Mouse (Mus musculus) thymus, postnatal 14 days (tissue): ENCODE results near the gene Cbr2.
A peak's percentile ranks its signal among the peaks of the same experiment; 100 is the strongest.
"Not testable (repeated sequence)": the region's sequence is repeated elsewhere in the genome, so short reads cannot be mapped to it uniquely, and the experiment has no call there.

Source experiments
- DNase-seq: peaks from one replicate; pipeline ENCODE4 v3.0.0; 2021

Gene Cbr2

DNA sequence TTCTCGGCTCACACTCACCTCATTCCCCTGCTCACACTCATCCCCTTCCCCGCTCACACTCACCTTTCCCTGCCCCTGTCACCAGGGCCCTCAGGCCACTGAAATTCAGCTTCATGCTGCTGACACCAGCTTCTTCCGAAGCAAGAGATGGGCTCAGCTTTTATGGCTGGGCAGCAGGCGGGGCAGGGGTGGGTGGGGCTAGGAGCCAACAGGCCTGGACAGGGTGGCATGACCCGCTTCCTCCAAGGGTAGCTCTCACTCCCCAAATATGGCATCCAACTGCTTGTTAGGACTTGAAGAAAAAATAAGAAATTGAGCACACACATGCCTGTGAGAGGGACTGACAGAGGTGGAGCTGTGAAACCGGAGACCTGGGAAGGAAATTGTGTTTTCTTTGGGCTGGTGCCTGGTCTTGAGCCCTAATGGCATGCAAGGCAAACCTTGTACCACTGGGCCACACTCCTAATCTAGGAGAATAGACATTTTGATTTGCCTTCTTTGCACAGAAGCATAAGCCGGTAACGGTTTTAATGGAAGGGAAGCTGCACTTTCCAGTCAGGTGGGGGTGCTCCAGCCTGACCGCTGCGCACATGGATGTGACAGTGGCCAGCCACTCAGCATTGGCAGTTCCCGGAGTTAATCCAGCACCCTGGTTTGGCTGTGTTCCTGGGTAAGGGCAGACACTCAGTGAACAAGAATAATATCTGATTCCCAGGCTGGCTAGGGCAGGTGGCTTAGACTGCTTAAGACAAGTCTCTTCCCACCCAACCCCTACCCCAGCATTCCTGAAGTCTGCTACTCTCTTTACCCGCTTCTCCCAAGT is at the start of gene Cbr2:
Gene Cbr2 (minus strand): TSS at position 257 of the 823 bp plus-strand sequence.
- no peak for DNase-seq

DNA sequence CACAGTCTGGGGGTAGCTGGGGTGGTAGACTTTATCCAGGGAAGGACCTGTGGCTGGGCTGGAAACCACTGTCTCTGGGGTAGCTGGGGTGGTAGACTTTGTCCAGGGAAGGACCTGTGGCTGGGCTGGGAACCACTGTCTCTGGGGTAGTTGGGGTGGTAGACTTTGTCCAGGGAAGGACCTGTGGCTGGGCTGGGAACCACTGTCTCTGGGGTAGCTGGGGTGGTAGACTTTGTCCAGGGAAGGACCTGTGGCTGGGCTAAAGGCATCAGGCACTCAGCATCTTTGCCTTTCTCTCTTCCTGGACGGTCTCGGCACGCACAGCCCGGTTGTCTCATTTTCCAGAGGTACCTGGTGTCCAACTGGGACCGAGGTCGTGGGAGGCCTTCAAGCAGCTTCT is 49.4 kb upstream of the Cbr2 start:
- not testable (repeated sequence) for DNase-seq

GRCm38 (mm10) chr11:120779876-120780275 is 48.0 kb upstream of the Cbr2 start:
- no peak for DNase-seq

- no peak for DNase-seq
Observed at GRCm38 (mm10) chr11:120777123-120777522, 45.2 kb upstream of the Cbr2 start.

GRCm38 (mm10) chr11:120775774-120776469 is 44.0 kb upstream of the Cbr2 start:
- peak; percentile 95 for DNase-seq

DNA sequence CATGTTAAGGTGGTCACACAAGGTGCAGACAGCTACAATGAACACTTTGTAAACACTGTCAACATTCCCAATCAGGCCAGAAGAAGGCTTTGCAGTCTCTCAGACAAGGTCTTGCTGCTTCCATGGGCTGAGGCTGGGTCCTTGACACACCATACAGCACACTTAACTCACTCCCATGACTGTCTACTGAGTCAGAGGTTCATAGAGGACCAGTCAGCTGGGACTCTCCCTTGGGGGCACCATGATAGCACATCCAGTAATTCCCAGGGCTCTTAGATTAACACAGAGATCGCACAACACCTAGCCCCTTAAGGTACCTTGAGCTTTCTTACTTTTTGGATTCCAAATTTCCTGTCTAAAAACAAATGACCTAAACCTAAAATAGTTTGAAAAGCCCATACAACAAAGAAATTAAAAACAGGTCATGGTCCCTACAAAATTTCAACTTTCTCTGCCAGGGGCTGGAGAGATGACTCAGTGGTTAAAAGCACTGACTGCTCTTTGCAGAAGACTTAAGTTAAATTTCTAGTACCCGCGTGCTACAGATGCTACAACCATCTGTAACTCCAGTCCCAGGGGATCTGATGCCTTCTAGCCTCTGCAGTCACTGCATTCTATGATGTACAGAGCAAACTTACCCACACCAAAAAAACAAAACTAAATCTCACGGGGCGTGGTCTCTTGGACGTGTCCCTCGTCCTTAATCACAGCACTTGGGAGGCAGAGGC is 41.7 kb upstream of the Cbr2 start:
- DNase-seq, result peak; percentile 1

DNA sequence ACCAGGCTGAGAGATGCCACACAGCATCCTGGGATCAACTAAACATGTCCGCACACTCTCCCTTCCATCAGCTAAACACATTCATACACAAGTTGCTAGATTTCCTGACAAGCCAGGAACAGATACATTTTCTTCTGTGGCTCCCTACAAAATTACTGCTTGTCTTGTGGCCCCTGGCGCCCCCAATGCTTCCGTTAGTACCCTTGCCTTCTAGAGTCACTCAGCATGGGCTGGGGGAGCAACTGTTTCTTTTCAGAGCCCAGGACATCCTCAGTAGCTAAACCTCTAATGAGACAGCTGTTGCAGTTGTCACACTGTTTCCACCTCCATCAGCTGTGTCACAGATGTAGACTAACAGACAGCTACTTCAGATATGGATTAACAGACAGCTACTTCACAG is 40.8 kb upstream of the Cbr2 start:
- peak; percentile 1 for DNase-seq

DNA sequence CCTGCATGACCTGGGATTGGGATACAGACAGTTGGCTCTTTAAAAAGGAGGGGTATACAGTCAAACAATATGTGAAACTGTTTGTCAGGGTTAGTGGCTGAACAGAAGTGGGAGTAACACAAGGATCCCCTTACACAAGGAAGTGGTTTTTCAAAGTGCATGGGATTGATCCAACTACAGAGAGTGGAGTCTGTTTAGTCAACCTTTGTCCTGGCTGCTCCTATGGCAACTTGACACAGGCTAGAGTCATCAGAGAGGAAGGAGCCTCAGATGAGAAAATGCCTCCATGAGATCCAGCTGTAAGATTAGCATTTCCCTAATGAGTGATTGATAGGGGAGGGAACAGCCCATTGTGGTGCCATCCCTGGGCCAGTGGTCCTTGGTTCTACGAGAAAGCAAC is 36.3 kb upstream of the Cbr2 start:
- DNase-seq, result peak; percentile 1

- not testable (repeated sequence) for DNase-seq
Observed at GRCm38 (mm10) chr11:120767023-120767422, 35.1 kb upstream of the Cbr2 start.

GRCm38 (mm10) chr11:120763121-120763999 is 31.4 kb upstream of the Cbr2 start:
- not testable (repeated sequence) for DNase-seq

- DNase-seq, result not testable (repeated sequence)
Observed at GRCm38 (mm10) chr11:120762672-120763041, 30.7 kb upstream of the Cbr2 start, which contains the start of gene Hmga1b. Hmga1b (plus strand) TSS chr11:120762794.

- no peak for DNase-seq
Observed at GRCm38 (mm10) chr11:120761811-120762671, 30.1 kb upstream of the Cbr2 start.

DNA sequence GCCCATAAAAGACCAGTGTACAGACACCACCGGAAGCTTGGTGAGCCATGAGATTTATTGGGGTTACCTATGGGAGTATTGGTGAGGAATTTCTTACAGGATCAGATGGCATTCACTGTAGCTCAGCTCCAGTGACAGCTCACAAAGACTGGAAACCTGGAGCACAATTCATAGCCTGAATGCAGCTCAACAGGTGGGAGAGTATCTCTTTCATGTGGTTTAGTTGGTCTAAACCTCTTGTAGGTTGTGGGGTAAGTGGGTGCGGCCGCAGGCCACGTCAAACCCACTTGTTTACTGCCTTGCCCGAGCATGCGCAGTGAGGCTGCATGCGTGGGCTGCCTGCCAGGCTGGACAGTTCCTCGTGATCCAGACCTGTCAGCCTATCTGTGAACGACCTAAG is 28.3 kb upstream of the Cbr2 start:
- no peak for DNase-seq

GRCm38 (mm10) chr11:120751606-120752005 is 19.7 kb upstream of the Cbr2 start:
- no peak for DNase-seq

DNA sequence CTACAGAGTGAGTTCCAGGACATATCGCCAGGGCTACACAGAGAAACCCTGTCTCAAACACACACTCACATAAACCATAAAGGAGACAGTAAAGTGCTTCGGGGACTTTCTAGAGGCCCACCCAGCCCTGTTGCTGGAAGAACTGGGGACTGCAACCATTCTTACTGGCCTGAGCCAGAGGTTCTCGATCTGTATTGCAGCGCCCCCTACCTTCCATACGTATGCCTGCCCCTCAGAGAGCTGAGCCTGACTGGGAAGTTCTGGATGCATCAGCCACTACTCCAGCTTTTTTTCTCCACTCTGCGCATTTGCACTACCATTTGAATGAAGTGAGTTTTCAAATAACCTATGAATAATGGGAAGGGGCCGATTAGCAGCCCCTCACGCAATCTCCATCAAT is 17.5 kb upstream of the Cbr2 start:
- DNase-seq, result peak; percentile 51

- DNase-seq, result no peak
Observed at GRCm38 (mm10) chr11:120747974-120748373, 16.1 kb upstream of the Cbr2 start.

GRCm38 (mm10) chr11:120744121-120744701 is 12.3 kb upstream of the Cbr2 start:
- no peak for DNase-seq

- DNase-seq, result no peak
Observed at GRCm38 (mm10) chr11:120740981-120741380, 9.1 kb upstream of the Cbr2 start.

DNA sequence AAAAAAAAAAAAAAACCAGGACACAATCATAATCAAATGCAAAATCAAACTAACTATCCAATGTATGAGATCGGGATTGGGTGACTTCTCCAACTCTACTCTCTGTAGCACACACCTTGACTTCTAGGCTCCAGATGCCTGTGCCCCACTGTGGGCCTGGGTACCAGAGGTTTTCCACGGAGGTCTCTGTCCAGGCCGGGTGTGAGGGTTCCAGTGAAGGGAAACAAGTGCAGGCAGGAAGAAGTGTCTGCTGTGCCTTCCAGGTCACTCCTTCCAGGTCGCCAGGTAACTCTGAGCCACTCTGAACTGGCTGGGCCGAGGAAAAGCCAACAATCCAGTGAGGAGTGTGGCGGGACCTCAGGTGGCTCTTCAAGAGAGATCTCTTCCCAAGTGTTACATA is 4.5 kb upstream of the Cbr2 start:
- DNase-seq, result no peak

DNA sequence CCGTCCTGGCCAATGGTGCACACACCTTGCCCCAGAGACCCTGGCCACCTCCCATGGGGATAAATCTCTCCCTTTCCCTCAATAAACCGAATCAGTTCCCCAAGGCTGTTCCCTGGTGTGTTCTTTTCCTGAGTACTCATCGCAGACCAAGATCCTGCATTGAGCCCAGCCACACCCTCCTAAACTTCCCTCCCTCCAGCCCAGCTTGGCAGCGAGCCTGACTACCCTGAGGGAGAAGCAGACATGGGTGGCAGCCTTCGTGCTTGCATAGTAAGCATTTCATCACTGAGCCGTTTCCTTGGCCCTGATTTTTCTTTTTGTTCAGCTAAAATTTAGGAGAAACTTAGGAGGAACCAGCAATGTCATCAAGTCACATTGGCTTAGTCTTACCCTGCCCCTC is 1.6 kb upstream of the Cbr2 start:
- no peak for DNase-seq

- DNase-seq, result no peak
Observed at GRCm38 (mm10) chr11:120731395-120731794, 519 bp downstream of the Cbr2 start.
